Mouse (Mus musculus) cerebellum, postnatal 25 days (tissue): ENCODE measurements around the gene Ecpas.

ENCODE experiments used
- DNase-seq, 2 experiments: peaks; one replicate each; pipeline ENCODE4 v3.0.0; 2021; ENCODE audit warnings: mixed read lengths in 2 of 2

Ecpas gene

GRCm38 (mm10) chr4:58912629-58913335 lies at the start of gene Ecpas:
TSS of gene Ecpas (minus strand) at chr4:58912749.
- peak; percentile 83 to 84 for DNase-seq

GRCm38 (mm10) chr4:58961719-58962118 lies 49.2 kb upstream of the Ecpas start:
- no peak for DNase-seq

GRCm38 (mm10) chr4:58952630-58953029 lies 40.1 kb upstream of the Ecpas start:
- DNase-seq, result no peak

GRCm38 (mm10) chr4:58948391-58948790 lies 35.8 kb upstream of the Ecpas start:
- DNase-seq, result no peak

GRCm38 (mm10) chr4:58944695-58945094 lies 32.1 kb upstream of the Ecpas start:
- no peak for DNase-seq

- no peak for DNase-seq
Observed at GRCm38 (mm10) chr4:58944206-58944553, 31.6 kb upstream of the Ecpas start.

- peak; percentile 87 to 90 for DNase-seq
Observed at GRCm38 (mm10) chr4:58943420-58944205, 31.1 kb upstream of the Ecpas start, which contains the start of gene Zkscan16. TSS of gene Zkscan16 (plus strand) at chr4:58943628.

GRCm38 (mm10) chr4:58942942-58943341 lies 30.4 kb upstream of the Ecpas start:
- DNase-seq, result no peak

GRCm38 (mm10) chr4:58941638-58942037 lies 29.1 kb upstream of the Ecpas start:
- no peak for DNase-seq

- DNase-seq, result no peak
Observed at GRCm38 (mm10) chr4:58935846-58936245, 23.3 kb upstream of the Ecpas start.

- peak; percentile 62 to 73 for DNase-seq
Observed at GRCm38 (mm10) chr4:58934746-58935476, 22.4 kb upstream of the Ecpas start.

GRCm38 (mm10) chr4:58934308-58934707 lies 21.8 kb upstream of the Ecpas start:
- no peak for DNase-seq

GRCm38 (mm10) chr4:58932541-58932940 lies 20.0 kb upstream of the Ecpas start:
- DNase-seq, result no peak

- no peak for DNase-seq
Observed at GRCm38 (mm10) chr4:58927661-58928060, 15.1 kb upstream of the Ecpas start.

GRCm38 (mm10) chr4:58926120-58926519 lies 13.6 kb upstream of the Ecpas start:
- DNase-seq, result no peak

- no peak for DNase-seq
Observed at GRCm38 (mm10) chr4:58925664-58926063, 13.1 kb upstream of the Ecpas start.

- no peak for DNase-seq
Observed at GRCm38 (mm10) chr4:58923933-58924332, 11.4 kb upstream of the Ecpas start.

GRCm38 (mm10) chr4:58915081-58915826 lies 2.7 kb upstream of the Ecpas start:
- DNase-seq, result no peak

GRCm38 (mm10) chr4:58913336-58914026 lies 932 bp upstream of the Ecpas start:
- peak in 1 of 2 experiments; percentile 8 for DNase-seq

GRCm38 (mm10) chr4:58911831-58912628 lies 519 bp downstream of the Ecpas start:
- DNase-seq, result peak in 1 of 2 experiments; percentile 88
